Mouse (Mus musculus) heart, adult 2 months (tissue): ENCODE results near the gene Gm4922. TPM values are rescaled to one million over a fixed set of nuclear protein-coding genes. Genes with fewer than 3 reads are reported as not detected.

Source experiments
- DNase-seq, 2 experiments: peaks; one replicate each; pipeline ENCODE4 v3.0.0; 2021
- H3K27ac ChIP-seq: fragments of 200-600 bp; 2 replicates; pipeline ENCODE4 v1.8.1; 2022
- H3K27me3 ChIP-seq: fragments of 200-500 bp; 2 replicates; pipeline ENCODE4 v1.6.1; 2012; ENCODE audit warnings: mild to moderate bottlenecking, low read length, inconsistent platforms, mixed read lengths; ENCODE audit not compliant: control insufficient read depth, insufficient read depth
- H3K36me3 ChIP-seq: fragments of 200-500 bp; 2 replicates; pipeline ENCODE4 v1.6.1; 2012; ENCODE audit warnings: low read length, inconsistent platforms; ENCODE audit not compliant: control insufficient read depth, insufficient read depth
- H3K4me1 ChIP-seq: fragments of 200-500 bp; 2 replicates; pipeline ENCODE4 v1.6.1; 2011; ENCODE audit warnings: low read length; ENCODE audit not compliant: control insufficient read depth, insufficient read depth
- H3K4me3 ChIP-seq: fragments of 200-600 bp; 2 replicates; pipeline ENCODE4 v1.8.1; 2022
- H3K79me2 ChIP-seq: fragments of 200-500 bp; replicated peaks from 2 replicates; pipeline ENCODE4 v1.6.1; 2012; ENCODE audit warnings: mild to moderate bottlenecking, inconsistent platforms, low read length, moderate library complexity, mixed read lengths; ENCODE audit not compliant: control insufficient read depth, insufficient read depth
- H3K9ac ChIP-seq: fragments of 200-500 bp; 2 replicates; pipeline ENCODE4 v1.6.1; 2012; ENCODE audit warnings: low read depth, mild to moderate bottlenecking, control low read depth, inconsistent platforms, low read length, mixed read lengths
- CTCF ChIP-seq: fragments of 200-600 bp; IDR thresholded peaks from 2 replicates; pipeline ENCODE4 v1.8.1; 2022; ENCODE audit warnings: antibody characterized with exemption, mild to moderate bottlenecking, moderate library complexity
- EP300 ChIP-seq: fragments of 200-500 bp; IDR thresholded peaks from 2 replicates; pipeline ENCODE4 v1.6.1; 2011; ENCODE audit warnings: low read depth, low read length, control low read depth; ENCODE audit not compliant: insufficient read depth
- POLR2A ChIP-seq: fragments of 200-500 bp; IDR thresholded peaks from 2 replicates; pipeline ENCODE4 v1.6.1; 2011; ENCODE audit warnings: mild to moderate bottlenecking, low read depth, low read length, control low read depth; ENCODE audit not compliant: insufficient read depth
- WGBS: fragments of 180-500 bp; shearing (Covaris S2); methylation state at CpG from one replicate; pipeline ENCODE4 v1.1.7; 2018; 5-methylcytosine and 5-hydroxymethylcytosine counted together
- intact Hi-C: fragments of 180-260 bp; cut with DNase I; formaldehyde crosslinking; loops from one replicate; pipeline ENCODE4 v1.15.1; 2025
- polyA plus RNA-seq: library from polyadenylated mRNA; depleted of rRNA; stranded (reverse); fragments of >200 nt; gene quantifications from 2 replicates; pipeline ENCODE4 v1.2.3, GENCODE M21; 2012; rRNA removed
- total RNA-seq, 2 experiments: library from RNA; stranded (reverse); gene quantifications; 2 replicates each; pipeline ENCODE4 v1.2.3; 2021

The Gm4922 gene
- total and polyA plus RNA-seq, 3 experiments = 0.06 TPM; not detected in 2

DNA sequence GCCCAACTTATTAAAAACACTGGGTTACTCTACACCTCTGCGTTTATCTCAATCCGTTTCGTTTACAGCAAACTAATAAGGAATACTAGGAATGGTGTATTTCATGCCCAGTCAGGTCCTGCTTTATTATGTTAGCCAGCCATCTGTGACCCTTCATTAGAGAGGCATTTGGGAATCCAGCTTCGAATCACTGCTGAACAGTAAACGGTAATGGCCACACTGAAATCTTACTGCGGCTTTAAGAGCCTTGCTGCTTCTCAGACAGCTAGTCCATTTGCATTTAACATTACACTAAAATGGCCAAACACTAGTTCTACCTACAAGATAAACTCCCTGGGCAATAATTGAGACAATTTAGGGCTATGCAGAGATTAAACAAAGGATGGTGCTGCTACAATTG is 44.5 kb downstream of the Gm4922 start:
- Histone ChIP-seq H3K27me3 (no peaks in the 10 kb centered on the region), H3K36me3 (no peaks in the 10 kb centered on the region), H3K4me3 (no peak overlapping the region), H3K9ac (no peak overlapping the region), H3K4me1 (no peaks in the 10 kb centered on the region), H3K27ac (no peak overlapping the region), H3K79me2 (no peaks in the 10 kb centered on the region)
- no peak for DNase-seq
- intact Hi-C loops = no loop called here
- 91% methylated on average over 6 of the region's 6 CpGs for WGBS
- TF ChIP-seq POLR2A (no peak), CTCF (no peak), EP300 (no peak)

DNA sequence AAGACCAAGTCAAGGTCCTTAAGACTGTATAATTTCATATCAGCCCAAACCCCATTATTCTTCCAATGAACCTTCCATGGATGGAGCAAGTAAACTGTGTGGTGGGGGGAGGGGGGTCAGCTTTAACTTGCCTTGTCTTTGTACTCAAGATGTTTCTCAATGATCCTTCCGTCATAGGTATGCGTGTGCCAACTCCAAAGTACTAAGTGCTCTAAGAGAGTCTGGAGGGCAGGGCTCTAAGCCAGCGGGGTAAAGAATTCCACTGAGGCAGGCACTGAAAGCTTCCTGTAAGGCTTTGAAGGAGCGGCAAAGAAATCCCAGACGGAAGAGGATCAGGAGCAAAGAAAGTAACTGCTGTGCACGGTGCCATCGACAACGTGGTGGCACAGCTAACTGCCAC is 45.6 kb downstream of the Gm4922 start:
- no peak for TF ChIP-seq CTCF
- TF ChIP-seq EP300 = no peak
- Histone ChIP-seq H3K36me3 (no peaks in the 10 kb centered on the region), H3K4me1 (no peaks in the 10 kb centered on the region), H3K9ac (no peak overlapping the region), H3K79me2 (no peaks in the 10 kb centered on the region), H3K27me3 (no peaks in the 10 kb centered on the region), H3K27ac (no peak overlapping the region), H3K4me3 (no peak overlapping the region)
- no peak for DNase-seq
- intact Hi-C loops = no loop called here
- 82% methylated on average over 8 of the region's 8 CpGs for WGBS

Other genes starting within 250 kb of the Gm4922 start
- under 1 TPM; 0.50 to 0.75 TPM for gene Hebp2, start 240.7 kb downstream of the Gm4922 start, total RNA-seq
- gene Hebp2, start 240.7 kb downstream of the Gm4922 start, polyA plus RNA-seq = 0.49 and 0.76 TPM in 2 replicates
- under 1 TPM; 0.18 to 0.20 TPM for gene Arfgef3, start 42.8 kb downstream of the Gm4922 start, total RNA-seq
- 0.12 and 0.18 TPM in 2 replicates for gene Arfgef3, start 42.8 kb downstream of the Gm4922 start, polyA plus RNA-seq
- gene Perp, start 58.2 kb upstream of the Gm4922 start, total RNA-seq = 100 to 1,000 TPM in 1 of 2 experiments, 10 to 100 TPM in 1; 86.1 to 105 TPM
- 137 and 153 TPM in 2 replicates for gene Perp, start 58.2 kb upstream of the Gm4922 start, polyA plus RNA-seq
- gene Tnfaip3, start 228.9 kb upstream of the Gm4922 start, total RNA-seq = 1 to 10 TPM; 2.0 to 2.1 TPM
- gene Tnfaip3, start 228.9 kb upstream of the Gm4922 start, polyA plus RNA-seq = 1.5 and 2.4 TPM in 2 replicates